Mouse (Mus musculus) heart, embryonic 14.5 days (tissue): Measurements from ENCODE around the gene Agrn. TPM values are rescaled to one million over a fixed set of nuclear protein-coding genes. Genes with fewer than 3 reads are reported as not detected.

Experiments
- ATAC-seq: fragments of 200-750 bp; cut with Nextera tagmentation; 2 replicates; pipeline ENCODE4 v1.8.0; 2017; ENCODE audit warnings: low read depth, moderate TSS enrichment; ENCODE audit not compliant: insufficient number of reproducible peaks, insufficient read depth, low FRiP score
- H3K27ac ChIP-seq, 2 experiments: fragments of 200-500 bp in 1 of 2; fragments of 300-500 bp in 1 of 2; sonication (generic) in 1 of 2; replicated peaks in 1 of 2; 2 replicates each; pipeline ENCODE4 v1.5.1; 2012 to 2014; ENCODE audit warnings: low read depth in 2 of 2, low read length in 2 of 2, control low read depth in 1 of 2, mild to moderate bottlenecking in 1 of 2, mixed read lengths in 1 of 2; ENCODE audit not compliant: control insufficient read depth in 1 of 2, insufficient read depth in 1 of 2
- H3K27me3 ChIP-seq: fragments of 300-500 bp; sonication (generic); 2 replicates; pipeline ENCODE4 v1.6.1; 2014; ENCODE audit warnings: mild to moderate bottlenecking, low read length, control low read depth; ENCODE audit not compliant: control insufficient read depth, insufficient read depth
- H3K36me3 ChIP-seq: fragments of 300-500 bp; sonication (generic); 2 replicates; pipeline ENCODE4 v1.6.1; 2014; ENCODE audit warnings: mild to moderate bottlenecking, control low read depth, low read length, mixed read lengths; ENCODE audit not compliant: control insufficient read depth, insufficient read depth
- H3K4me1 ChIP-seq, 2 experiments: fragments of 200-500 bp in 1 of 2; fragments of 300-500 bp in 1 of 2; sonication (generic) in 1 of 2; 2 replicates each; pipeline ENCODE4 v1.6.1; 2012 to 2014; ENCODE audit warnings: low read length in 2 of 2, control low read depth in 1 of 2, mixed read lengths in 1 of 2; ENCODE audit not compliant: control insufficient read depth in 2 of 2, insufficient read depth in 2 of 2
- H3K4me2 ChIP-seq: fragments of 300-500 bp; sonication (generic); 2 replicates; pipeline ENCODE4 v1.6.1; 2014; ENCODE audit warnings: mild to moderate bottlenecking, low read length
- H3K4me3 ChIP-seq, 2 experiments: fragments of 200-500 bp in 1 of 2; fragments of 300-500 bp in 1 of 2; sonication (generic) in 1 of 2; 2 replicates each; pipeline ENCODE4 v1.5.1; 2012 to 2014; ENCODE audit warnings: low read length in 2 of 2, mild to moderate bottlenecking in 2 of 2, control low read depth in 1 of 2, low read depth in 1 of 2, moderate library complexity in 1 of 2; ENCODE audit not compliant: control insufficient read depth in 1 of 2, insufficient read depth in 1 of 2
- H3K9ac ChIP-seq: fragments of 300-500 bp; sonication (generic); 2 replicates; pipeline ENCODE4 v1.6.1; 2014; ENCODE audit warnings: mild to moderate bottlenecking, low read length
- H3K9me3 ChIP-seq: fragments of 300-500 bp; sonication (generic); 2 replicates; pipeline ENCODE4 v1.6.1; 2016; ENCODE audit warnings: low read length, control low read depth; ENCODE audit not compliant: control insufficient read depth
- WGBS: fragments of 180-500 bp; shearing (Covaris S2); extraction: QIAGEN DNeasy Blood & Tissue Kit; methylation state at CpG from one replicate; pipeline ENCODE4 v1.1.7; 2014; 5-methylcytosine and 5-hydroxymethylcytosine counted together
- polyA plus RNA-seq: library from polyadenylated mRNA; unstranded; fragments of >200 nt; fragmentation: Nextera tagmentation; extraction: Ambion mirVana; gene quantifications from 2 replicates; pipeline ENCODE4 v1.2.1, GENCODE M21; 2014

The Agrn gene
- polyA plus RNA-seq, 1 experiment from 2014 or later, result 47.0 TPM

- H3K4me1 ChIP-seq, result no peaks in the 10 kb centered on the region; a peak in 1 of 4 replicates
- H3K9me3 ChIP-seq, result peaks cover 7% of the 10 kb centered on the region; the same call in 1 of the 2 replicates
- H3K9ac ChIP-seq, result no peak overlapping the region
- H3K27ac ChIP-seq, result no peak overlapping the region
- no peaks in the 10 kb centered on the region for H3K36me3 ChIP-seq
- H3K4me2 ChIP-seq, result no peak overlapping the region
- H3K4me3 ChIP-seq, result no peak overlapping the region
- ATAC-seq, result no peak
- whole genome bisulfite sequencing, result 92% methylated on average over 30 of the region's 30 CpGs
- no peaks in the 10 kb centered on the region for H3K27me3 ChIP-seq
These were observed 60.8 kb downstream of the Agrn start for GRCm38 (mm10) chr4:156136285-156137100.

DNA sequence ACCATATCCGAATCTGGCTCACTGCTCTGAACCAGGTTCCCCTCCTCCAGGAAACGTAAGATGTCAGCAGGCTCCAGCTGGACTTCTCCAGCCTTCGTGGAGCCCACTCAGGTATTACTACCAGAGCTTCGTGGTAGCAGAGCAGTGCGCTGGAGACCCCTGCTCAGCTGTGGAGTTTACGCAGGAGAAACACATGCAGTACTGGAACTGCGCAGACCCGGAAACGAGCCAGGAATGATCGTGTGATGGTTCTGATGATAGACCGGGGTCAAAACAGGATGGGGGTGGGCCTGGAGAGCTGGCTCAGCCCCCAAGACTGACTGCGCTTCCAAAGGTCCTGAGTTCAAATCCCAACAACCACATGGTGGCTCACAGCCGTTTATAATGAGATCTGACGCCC is 61.5 kb downstream of the Agrn start:
- ATAC-seq, result no peak
- Histone ChIP-seq H3K9ac (no peak overlapping the region), H3K4me2 (no peak overlapping the region), H3K4me1 (no peaks in the 10 kb centered on the region; a peak in 1 of 4 replicates), H3K36me3 (no peaks in the 10 kb centered on the region), H3K27me3 (no peaks in the 10 kb centered on the region), H3K4me3 (no peak overlapping the region), H3K9me3 (peaks cover 7% of the 10 kb centered on the region; the same call in 1 of the 2 replicates), H3K27ac (no peak overlapping the region)
- 90% methylated on average over 14 of the region's 14 CpGs for WGBS

DNA sequence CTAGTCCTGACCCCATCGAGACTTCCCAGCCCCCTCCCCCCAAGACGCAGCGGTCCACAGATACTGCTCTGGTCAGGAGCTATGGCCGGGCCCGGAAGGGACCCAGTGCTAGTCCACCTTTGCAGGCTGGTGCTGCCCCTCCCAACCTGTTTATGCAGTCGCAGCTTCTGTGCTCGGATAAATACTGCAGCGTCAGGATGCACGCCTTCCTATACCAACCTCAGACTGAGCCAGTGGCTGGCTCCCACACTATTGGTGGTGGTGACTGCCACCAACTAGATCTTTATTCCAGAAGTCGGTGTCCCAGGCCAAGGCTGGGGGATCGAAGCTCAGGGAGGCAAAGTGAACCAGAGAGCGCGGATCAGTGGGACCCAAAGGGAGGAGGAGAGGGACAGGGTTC is 62.2 kb downstream of the Agrn start:
- no peak for ATAC-seq
- Histone ChIP-seq H3K4me3 (no peak overlapping the region), H3K4me1 (no peaks in the 10 kb centered on the region; a peak in 1 of 4 replicates), H3K36me3 (no peaks in the 10 kb centered on the region), H3K9ac (no peak overlapping the region), H3K9me3 (peaks cover 7% of the 10 kb centered on the region; the same call in 1 of the 2 replicates), H3K4me2 (no peak overlapping the region), H3K27me3 (no peaks in the 10 kb centered on the region), H3K27ac (no peak overlapping the region)
- 89% methylated on average over 13 of the region's 13 CpGs for WGBS

GRCm38 (mm10) chr4:156133943-156134605 is 63.2 kb downstream of the Agrn start:
- 0 out of 2 replicates have a peak, but pooled peaks cover 4% of the 10 kb centered on the region for H3K9me3 ChIP-seq
- H3K4me1 ChIP-seq, result no peaks in the 10 kb centered on the region; a peak in 1 of 4 replicates
- H3K36me3 ChIP-seq, result no peaks in the 10 kb centered on the region
- H3K27me3 ChIP-seq, result no peaks in the 10 kb centered on the region
- 80% methylated on average over 12 of the region's 12 CpGs for WGBS
- H3K27ac ChIP-seq, result no peak overlapping the region
- no peak for ATAC-seq
- H3K4me3 ChIP-seq, result no peak overlapping the region
- no peak overlapping the region for H3K4me2 ChIP-seq
- H3K9ac ChIP-seq, result no peak overlapping the region

DNA sequence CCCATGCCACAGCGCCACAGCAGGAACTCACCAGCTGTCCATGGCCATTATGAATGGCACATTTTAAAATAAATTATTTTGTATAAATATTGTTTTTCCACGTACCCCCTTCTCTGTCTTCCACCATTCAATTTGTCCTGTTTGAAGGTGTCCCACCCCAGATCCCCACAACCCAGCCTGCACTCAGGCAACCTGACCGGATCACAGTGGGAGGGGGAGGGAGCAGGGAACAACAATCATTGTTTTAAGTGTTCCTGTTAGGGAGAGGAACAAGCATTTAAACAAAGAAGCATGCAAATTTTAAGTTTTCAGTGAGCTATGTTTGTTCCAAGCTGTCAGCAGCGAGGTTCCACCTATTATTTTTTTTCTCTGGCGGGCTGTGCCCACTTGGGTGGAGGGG is 64.0 kb downstream of the Agrn start:
- H3K36me3 ChIP-seq, result no peaks in the 10 kb centered on the region
- WGBS, result 73% methylated on average over 5 of the region's 5 CpGs
- H3K4me1 ChIP-seq, result no peaks in the 10 kb centered on the region; a peak in 1 of 4 replicates
- no peak overlapping the region for H3K4me2 ChIP-seq
- no peaks in the 10 kb centered on the region for H3K27me3 ChIP-seq
- ATAC-seq, result no peak
- no peak overlapping the region for H3K9ac ChIP-seq
- H3K4me3 ChIP-seq, result no peak overlapping the region
- H3K27ac ChIP-seq, result no peak overlapping the region
- H3K9me3 ChIP-seq, result no peaks in the 10 kb centered on the region

DNA sequence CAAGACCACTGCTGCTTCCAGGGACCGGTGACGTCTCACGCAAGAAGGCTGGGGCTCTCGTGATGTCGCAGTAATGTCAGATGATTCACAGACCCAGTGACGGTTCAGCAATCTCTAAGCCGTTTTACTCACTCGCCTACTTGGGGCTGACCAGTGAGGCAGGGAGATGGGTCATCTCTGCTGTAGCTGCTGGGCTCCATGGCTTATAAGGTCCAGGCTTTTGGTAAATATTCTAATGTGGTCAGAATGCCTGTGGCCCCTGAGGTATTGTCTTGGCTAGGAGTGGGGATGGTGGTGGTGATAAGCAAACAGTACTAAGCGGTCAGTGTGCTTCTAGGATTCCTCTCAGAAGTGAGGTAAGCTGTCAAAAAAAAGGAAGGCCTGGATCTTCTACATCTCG is 66.3 kb downstream of the Agrn start:
- H3K36me3 ChIP-seq, result peaks cover 8% of the 10 kb centered on the region
- ATAC-seq, result no peak
- H3K27me3 ChIP-seq, result no peaks in the 10 kb centered on the region
- WGBS, result 66% methylated on average over 10 of the region's 10 CpGs
- H3K27ac ChIP-seq, result no peak overlapping the region
- no peak overlapping the region for H3K4me3 ChIP-seq
- H3K9ac ChIP-seq, result no peak overlapping the region
- H3K9me3 ChIP-seq, result no peaks in the 10 kb centered on the region
- H3K4me1 ChIP-seq, result no peaks in the 10 kb centered on the region; a peak in 1 of 4 replicates
- no peak overlapping the region for H3K4me2 ChIP-seq

- H3K4me1 ChIP-seq, result no peaks in the 10 kb centered on the region; a peak in 1 of 4 replicates
- ATAC-seq, result no peak; the same call in 1 of the 2 replicates
- no peaks in the 10 kb centered on the region for H3K9me3 ChIP-seq
- no peak within 1 kb of the TSS for H3K9ac ChIP-seq
- H3K36me3 ChIP-seq, result peaks cover 13% of the 10 kb centered on the region
- no peak within 1 kb of the TSS for H3K27ac ChIP-seq
- no peak within 1 kb of the TSS for H3K4me3 ChIP-seq
- 78% methylated on average over 15 of the region's 15 CpGs for WGBS
- no peaks in the 10 kb centered on the region for H3K27me3 ChIP-seq
- H3K4me2 ChIP-seq, result no peak within 1 kb of the TSS
These were observed 66.9 kb downstream of the Agrn start, which contains the start of gene Rnf223 for GRCm38 (mm10) chr4:156130436-156130835. Rnf223 (plus strand) TSS chr4:156130513.
